Mouse (Mus musculus) lung, postnatal 0 days (tissue): Measurements from ENCODE around the gene Ly86.

ENCODE experiments used
- CTCF ChIP-seq: IDR thresholded peaks from 2 replicates; pipeline ENCODE4 v1.5.1; 2016; ENCODE audit warnings: antibody characterized with exemption, mild to moderate bottlenecking
- EP300 ChIP-seq: IDR thresholded peaks from 2 replicates; pipeline ENCODE4 v1.6.1; 2016; ENCODE audit warnings: antibody characterized with exemption, mild to moderate bottlenecking, control low read depth

GRCm38 (mm10) chr13:37358112-37358511, 13.1 kb downstream of the Ly86 start:
- no peak for TF ChIP-seq CTCF
- no peak for TF ChIP-seq EP300
